Mouse (Mus musculus) CH12F3 (cell line): Measurements from ENCODE around the gene Lpin2.

Source experiments
- in situ Hi-C: fragments of 300-500 bp; cut with MboI; formaldehyde crosslinking; loops from 2 replicates; pipeline ENCODE4 v1.14.3; 2020; ENCODE audit warnings: low sequenced_read_pairs

The Lpin2 gene

DNA sequence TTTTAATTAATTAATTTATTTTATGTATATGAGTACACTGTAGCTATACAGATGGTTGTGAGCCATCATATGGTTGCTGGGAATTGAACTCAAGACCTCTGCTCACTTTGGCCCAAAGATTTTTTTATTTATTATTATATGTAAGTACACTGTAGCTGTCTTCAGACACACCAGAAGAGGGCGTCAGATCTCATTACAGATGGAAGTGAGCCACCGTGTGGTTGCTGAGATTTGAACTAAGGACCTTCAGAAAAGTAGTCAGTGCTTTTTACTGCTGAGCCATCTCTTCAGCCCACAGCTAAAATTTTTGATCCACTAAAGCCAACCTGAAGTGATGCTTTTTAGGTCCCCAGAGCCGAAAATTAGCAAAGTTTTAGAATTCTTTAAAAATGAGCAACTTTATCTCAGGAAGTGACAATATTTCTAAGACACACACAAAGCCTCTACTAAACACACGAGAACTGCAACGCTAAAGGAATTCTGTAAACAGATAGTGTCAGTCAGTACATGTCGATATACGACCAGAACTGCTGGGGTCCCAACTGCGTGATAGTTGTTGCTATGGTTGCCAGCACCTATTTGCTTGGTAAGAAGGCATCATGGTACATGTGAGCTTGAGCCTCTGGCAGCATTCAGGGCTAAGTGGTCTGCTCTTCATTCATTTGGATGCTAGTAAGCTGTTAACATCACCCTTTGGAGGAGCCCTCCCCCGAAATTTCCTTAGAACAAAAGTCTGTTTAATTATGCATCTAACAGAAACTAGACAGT, 45.0 kb downstream of the Lpin2 start:
- in situ Hi-C loops: no loop called here

DNA sequence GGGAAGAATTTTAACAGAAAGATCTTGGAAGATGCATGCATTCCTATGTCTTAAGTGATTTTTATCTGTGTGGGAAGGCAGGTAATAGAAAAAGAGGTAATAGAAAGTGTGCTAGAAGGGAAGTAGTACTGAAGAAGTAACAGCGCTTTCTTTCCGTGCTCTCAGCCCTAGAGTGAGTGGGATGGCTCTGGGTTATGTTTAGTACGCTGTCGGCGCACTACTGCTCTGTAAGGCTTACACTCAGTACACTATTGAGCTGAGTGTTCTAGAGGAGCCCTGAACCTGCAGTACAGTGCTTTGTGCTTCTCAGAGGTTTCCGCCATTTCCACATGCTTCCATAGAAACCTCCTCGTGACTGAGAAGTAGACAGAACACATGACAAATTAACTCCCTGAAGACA, 46.3 kb downstream of the Lpin2 start:
- in situ Hi-C loops: no loop called here

DNA sequence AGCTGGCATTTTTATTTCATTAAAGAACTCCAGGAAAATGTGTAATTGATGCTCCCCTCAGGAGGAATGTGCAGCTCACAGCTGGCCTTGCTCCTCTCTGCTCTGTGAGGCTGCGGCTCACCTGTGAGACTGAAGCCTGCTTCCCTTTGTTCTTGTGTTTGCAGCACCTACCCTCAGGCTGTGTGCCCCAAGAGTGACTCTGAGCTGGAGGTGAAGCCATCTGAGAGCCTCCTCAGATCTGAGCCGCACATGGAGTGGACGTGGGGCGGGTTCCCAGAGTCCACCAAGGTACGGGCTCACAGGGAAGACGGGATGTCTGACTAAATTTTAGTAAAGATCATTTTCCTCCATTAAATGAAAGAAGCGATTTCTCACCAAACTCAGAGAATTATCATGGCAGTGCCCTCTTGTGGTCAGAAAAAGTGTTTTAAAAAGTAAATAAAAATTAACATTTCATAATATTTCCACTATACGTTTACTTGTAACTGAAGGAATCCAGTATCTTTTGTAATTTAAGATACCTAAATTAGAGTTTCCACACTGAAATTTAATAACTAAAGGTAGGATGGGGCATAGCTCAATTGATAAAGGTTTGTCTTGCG, 47.8 kb downstream of the Lpin2 start:
- in situ Hi-C loops: no loop called here

DNA sequence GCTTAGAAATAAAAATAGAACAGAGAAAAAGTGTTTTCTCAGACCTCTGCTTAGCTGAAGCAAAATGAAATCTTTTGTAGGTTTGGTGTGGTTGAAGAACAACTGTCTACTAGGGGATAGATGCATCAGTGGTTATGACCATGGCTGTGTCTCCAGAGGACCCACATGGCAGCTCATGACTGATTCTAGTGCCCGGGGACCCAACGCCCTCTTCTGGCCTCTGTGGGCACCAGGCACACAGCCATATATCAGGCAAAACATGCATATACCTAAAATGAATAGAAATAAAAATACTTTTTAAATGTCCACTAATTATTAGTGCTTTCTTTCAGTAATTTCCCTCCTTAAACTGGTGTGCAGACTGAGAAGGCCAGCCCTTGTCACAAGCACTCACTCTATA, 49.6 kb downstream of the Lpin2 start:
- in situ Hi-C loops: no loop called here

DNA sequence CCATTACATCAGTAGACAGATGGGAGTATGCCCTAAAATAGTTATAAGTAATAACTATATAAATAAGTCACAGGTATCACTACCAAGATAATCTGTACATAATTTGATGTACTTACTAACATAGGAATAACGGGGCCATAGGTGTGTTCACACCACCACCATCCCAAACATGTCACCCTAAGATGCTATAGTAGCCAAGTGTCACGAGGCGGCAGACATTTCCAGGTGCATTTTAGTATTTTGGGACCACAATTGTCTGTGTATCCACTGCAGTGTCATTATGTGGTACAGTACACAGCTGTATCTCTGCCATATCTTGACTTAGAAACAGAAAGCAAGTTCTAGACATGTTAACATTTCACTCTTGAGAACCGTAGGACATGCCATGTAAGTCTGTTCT, 50.9 kb downstream of the Lpin2 start:
- in situ Hi-C loops: no loop called here

DNA sequence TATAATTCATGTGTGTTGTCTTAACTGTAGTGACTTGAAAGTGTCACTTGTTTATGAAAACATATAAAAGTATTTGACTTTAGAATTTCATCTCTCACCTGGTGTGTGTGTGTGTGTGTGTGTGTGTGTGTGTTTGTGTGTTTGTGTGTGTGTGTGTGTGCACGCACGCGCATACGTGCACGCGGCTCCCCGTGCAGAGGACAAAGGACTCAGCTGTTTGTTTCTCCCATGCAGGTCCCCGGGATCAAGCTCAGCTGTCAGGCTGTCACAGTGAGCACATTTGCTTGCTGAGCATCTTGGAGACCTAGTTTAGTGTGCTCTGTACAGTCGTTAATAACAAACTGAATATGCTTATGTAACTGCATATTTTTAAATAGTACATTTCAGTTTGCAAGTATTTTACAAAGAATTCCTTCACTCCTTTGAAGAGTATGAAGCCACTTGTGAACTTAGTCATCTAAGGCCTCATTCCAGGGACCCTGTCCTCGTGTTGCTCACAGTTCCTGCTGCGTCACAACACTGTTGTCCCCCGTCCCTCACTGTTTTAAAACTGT, 51.8 kb downstream of the Lpin2 start:
- in situ Hi-C loops: no loop called here

DNA sequence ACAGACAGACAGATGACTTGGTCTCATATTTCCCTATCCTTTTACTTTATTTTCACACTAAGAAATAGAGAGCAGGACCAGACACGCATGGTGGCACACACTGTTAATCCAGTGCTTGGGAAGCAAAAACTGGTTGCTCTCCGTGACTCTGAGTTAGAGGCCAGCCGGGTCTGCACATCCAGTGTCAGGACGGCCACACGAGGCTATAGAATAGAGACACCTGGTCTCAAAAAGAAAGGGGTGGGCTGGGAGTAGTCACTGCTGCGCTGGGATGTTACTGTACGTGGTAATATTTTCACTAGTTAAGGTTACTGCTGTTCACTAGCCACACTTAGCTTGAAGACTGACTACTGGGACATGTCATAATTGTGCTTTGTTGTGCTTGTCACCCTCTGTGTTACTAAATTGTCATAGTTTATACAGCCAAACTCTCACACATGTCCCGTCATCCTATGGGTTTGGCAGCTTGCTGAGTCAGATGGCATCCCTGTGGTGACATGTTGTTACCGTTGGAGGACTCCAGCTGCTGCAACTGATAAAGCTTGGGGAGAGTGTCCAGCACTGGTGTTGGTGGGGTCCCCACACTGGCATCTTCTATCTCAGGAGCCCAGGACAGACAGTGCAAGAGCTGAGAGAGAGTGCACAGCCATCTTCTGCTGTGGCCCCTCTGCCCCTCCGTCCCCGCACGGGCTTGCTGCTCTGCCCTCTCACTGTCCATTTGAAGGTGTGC, 53.0 kb downstream of the Lpin2 start:
- in situ Hi-C loops: no loop called here

DNA sequence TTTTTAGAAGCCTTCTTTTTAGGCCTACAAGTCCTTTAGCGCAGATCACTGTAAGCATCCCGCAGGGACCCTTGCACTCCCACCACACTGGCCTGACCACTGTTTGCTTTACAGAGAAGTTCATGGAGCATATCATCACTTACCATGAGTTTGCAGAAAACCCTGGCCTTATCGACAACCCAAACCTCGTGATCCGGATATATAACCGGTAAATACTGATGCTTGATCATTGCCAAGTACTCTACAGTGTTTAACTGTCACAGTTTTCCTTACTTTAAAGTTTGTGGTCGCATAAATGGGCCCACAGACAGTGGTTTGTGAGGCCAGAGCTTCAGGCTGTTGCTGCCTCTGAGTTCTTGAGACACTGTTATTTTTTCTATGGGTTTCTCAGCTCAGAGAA, 56.1 kb downstream of the Lpin2 start:
- in situ Hi-C loops: no loop called here

DNA sequence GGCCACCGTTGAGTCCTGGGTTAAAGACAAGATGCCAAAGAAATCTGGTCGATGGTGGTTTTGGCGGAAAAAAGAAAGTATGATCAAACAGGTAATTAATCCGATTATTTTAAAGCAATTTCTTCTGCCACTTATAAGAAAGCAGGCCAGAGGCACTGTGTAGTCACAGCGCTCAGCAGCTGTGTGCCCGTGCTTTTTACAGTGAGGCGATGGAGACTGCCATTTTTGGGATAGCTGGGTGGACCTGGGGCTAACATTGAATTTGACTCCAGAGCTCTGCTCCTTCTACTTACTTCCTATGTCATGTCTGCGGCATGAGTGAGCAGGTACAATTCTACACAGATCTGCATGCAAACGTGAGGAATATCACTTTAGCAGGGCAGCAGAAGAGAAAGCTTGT, 58.5 kb downstream of the Lpin2 start:
- in situ Hi-C loops: no loop called here

DNA sequence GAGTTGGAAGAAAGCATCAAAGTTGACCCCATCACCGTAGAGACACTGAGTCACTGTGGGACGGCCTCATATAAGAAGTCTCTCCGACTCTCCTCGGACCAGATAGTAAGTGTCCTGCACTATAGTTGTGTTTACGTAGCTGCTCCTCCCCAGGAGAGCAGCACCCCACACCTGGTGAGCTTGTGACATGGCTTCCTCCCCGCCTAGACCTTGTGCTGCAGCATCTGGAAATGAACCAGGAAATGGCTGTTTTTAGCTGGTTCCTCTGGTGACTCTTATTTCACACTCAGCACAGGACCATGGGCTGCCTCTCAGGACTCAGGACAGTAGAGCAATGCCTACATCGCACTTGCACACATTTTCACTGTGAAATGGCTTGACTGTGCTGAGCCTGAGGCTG, 60.3 kb downstream of the Lpin2 start:
- in situ Hi-C loops: no loop called here

DNA sequence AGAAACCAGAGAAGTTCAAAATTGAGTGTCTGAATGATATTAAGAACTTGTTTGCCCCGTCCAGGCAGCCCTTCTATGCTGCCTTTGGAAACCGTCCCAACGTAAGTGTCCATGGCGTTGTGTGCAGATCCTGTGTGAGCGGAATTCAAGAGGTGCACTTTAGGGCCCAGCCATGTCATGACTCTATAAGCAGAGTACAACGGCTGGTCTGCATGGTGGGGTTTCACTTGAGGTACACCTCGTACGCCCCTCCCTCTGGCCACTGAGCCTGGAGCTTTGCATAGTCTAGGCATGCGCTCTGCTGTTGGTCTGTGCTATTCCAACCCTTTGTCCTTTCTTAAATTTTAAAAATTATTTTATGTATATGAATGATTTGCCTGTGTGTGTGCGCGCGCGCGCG, 62.8 kb downstream of the Lpin2 start:
- in situ Hi-C loops: no loop called here

DNA sequence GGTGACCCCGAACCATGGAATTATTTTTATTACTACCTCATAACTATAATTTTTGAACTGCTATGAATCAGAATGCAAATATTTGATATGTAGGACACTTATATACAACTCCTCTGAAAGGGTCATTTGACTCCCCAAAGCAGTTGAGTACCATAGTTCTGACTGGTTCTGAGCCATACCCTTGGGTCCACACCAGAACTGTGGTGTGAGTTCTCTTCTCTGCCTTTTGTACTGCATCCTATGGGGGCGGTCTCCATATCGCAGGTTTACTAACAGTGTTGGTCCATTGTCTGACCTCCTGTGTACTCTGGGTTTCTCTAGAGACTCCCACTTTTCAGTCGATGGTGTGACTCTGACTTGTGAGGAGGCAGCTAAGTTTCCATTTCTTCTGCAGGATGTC, 63.7 kb downstream of the Lpin2 start:
- in situ Hi-C loops: no loop called here

DNA sequence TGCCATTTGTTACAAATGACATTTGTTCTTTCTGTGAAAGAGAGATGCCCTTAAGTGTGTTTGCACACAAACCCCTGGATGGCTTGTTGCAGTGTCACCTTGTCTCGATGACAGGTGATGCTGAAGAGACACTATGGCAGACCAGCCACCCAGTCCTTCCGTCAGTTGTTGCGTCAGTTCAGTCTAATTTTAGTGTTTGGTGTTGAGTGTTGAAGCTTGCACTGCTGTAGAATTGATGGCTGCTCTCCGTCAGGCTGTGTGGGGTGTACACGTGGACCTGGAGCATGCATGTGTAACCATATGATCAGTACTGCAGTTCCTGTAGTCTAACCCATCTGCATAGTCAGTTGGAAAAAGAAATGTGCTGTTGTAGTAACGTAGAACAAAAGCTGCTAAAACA, 66.6 kb downstream of the Lpin2 start:
- in situ Hi-C loops: no loop called here

DNA sequence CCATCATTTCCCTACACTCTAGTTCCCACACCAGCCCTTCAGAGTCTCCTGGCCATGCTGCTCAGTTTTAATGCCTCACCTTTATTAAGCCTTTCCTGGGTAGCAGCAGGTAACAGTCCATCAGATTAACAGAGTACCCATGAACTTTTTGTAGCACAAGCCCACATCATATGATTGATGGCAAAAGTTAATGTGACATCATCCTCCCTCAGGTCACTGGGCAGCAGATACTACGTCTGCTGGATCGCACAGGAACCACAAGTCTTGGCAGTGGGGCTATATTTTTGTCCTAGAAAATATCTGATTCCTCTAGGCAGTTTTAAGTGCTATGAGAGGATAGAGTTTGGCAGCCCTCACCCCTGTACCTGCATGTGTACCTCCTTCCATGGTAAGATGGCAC, 67.7 kb downstream of the Lpin2 start:
- in situ Hi-C loops: no loop called here

DNA sequence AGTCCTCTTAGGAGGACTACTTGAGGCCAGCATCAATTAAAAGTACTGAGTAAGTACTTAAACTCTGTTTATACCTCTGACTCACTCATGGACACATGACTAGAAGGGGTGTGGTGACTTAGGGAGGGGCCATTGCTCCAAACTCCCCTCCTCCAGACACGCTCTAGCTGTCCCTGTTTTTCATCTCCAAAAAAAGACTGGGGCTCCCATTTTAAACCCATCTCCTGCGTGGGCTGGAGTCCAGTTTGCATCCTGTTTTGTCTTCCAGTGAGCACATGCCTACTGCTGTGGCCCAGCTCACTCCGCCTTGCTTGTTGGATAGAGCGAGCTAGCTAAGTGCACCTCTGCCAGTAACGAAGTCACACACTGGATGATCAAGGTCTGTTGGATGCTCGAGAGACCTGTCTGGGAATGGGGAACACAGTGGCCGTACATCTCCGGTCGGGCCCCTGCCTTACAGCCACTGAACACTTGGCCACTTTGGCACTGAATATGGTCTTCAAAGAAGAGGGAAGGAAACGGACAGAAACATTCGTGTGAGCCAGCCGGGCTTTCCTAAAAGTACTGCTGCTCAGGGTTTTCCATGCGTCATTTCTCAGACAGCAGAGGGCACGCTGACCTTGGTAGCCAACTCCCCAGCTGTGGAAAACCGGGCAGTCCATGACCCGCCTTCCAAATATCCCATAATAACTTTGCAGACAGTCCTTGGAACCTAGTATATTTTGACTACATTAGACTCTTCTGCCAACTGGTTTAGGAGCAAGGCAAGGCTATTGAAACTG, 68.7 kb downstream of the Lpin2 start:
- in situ Hi-C loops: no loop called here

DNA sequence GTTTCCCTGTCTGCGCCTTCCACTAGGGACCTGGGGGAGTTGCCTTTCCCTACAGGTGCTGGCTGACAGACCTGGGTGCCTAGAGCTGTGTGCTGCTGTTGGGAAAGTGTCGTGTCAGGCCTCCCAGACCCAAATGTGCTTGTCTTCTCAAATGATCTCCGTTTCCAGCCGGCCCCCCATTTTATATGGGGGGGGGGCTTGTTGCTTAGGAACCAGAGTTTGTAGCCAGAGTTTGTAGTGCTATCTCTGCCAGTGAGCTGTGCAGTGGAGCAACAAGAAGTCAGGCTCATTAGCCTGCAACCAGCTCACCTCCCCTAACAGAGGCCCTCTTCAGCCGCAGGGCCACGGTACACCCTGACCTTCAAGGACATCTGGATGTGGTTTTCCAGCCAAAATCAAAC, 69.2 kb downstream of the Lpin2 start:
- in situ Hi-C loops: no loop called here

DNA sequence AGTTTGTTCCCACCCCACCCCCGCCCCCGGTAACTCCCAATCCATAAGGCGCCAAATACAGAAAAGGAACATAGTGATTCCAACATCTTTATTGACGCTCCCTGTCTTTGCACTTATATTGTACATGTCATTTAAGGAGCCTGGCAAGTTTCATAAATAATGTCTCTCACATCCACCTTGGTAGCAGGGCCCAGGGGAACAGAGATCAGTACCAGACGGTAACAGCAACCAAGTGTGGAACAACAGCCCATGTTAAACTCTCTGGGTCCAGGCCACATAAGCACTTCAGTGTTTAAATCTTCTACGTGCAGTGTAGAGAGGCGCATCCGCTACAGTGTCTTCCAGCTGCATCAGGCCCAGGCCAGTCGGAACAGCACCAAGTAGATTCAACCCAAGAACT, 69.7 kb downstream of the Lpin2 start:
- in situ Hi-C loops: no loop called here

DNA sequence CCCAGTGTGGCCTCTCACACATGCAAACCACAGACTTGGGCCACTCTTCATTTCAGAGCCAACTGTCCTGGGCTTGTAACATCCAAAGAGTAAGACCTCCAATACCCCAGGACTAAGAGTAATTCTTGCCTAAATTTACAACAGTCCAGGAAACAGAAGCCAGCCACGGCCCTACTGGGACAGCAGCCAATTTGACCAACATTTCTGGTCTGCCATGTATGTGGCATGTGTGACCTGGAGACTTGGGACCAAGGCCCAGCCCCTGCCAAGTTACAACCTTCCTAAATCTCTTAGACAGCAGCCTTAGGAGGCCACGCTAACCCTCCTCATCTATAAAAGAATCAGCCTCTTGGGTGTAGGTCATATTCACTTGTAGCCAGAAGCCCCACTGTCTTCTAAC, 71.0 kb downstream of the Lpin2 start:
- in situ Hi-C loops: no loop called here

DNA sequence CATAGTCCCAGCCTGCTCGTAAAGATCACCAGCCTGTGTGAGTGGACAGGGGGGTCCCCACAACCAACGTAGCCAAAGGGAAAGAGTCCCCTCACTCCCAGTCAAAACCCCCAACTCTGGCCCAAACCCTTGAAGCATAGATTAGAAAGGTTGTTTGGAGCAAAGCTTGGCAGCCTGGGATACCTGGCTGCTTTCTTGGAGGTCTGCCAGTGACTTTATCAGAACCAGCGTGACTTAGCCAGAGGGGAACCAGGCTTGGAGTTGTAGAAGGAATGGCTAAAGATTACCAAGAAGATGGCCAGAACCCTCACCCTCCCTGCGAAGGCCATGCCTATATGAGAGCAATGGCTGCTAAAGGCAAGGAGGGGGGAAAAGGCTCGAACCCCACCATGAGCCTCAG, 71.7 kb downstream of the Lpin2 start:
- in situ Hi-C loops: no loop called here

DNA sequence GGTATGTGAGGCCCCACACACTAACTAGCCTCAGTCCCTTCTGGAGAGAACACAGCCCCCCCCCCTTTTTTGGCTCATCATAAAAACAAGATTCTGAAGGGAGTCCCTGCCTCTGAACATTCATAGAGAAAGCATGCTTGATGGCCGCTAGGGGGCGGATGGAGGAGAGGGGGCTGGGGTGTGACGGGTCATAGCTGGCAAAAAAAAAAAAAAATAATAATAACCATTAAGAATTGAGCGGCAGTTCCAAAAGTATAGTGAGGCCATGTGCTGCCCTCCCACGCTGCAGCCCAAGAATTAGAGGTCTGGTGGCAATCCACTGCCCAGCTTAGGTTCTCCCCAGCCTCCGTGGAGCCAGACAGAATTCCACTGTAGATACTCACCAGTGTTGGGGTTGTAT, 72.4 kb downstream of the Lpin2 start:
- in situ Hi-C loops: no loop called here

DNA sequence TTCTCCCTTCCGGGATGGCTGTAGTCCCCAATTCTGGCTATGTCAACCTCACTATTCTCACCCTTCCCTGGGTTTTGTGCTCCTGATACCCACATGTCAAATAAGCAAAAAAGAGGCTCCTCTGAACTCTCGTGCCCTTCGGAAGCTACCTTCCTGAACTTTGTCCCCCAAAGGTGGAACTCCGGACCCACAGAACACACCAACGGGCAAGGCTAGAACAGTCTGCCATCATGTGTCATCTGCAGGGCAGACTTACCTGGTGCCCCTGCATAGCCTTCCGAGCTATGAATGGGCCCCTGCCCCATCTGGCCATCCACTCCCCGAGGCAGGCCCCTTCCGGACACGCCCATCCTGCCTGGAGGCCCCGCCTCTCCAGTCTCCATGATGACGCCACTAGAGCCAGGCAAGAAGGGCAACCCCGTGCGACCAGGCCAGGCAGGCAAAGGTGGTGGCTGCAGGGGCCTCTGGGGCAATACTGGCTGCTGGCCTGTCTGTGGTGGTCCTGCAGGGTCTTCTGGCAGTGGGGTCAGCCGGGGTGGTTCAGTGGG, 73.8 kb downstream of the Lpin2 start:
- in situ Hi-C loops: no loop called here
